19 mouse cellular contexts compared by ENCODE assay signal in genomic region chr9:65190306-65190705, GRCm38 (mm10). TPM values are rescaled to one million over a fixed set of nuclear protein-coding genes. Genes with fewer than 3 reads are reported as not detected.
DNase-seq lines count a peak whose midpoint lies in the region; ATAC-seq and TF ChIP-seq lines count a peak whose summit lies in the region.
"Had no signal": no experiment of that assay in that cellular context is flagged by ENCODE, and none has a peak within 500 bp of the region (broad histone marks: within the 10 kb centered on the region; RNA-seq: fewer than 3 reads in every experiment).

No protein-coding gene starts in this region.

- ATAC-seq in forebrain, embryonic 12.5 days (ENCODE audit: low FRiP score) = no peak
- no peak for ATAC-seq in forebrain, postnatal 0 days
- no peak for ATAC-seq in midbrain, postnatal 0 days (ENCODE audit: low FRiP score)
- ATAC-seq in neural tube, embryonic 13.5 days (ENCODE audit: low read depth) = no peak
- ATAC-seq: forebrain, embryonic 14.5 days; intestine, embryonic 15.5 days had no signal

- no peak overlapping the region for H3K4me2 ChIP-seq in forebrain, embryonic 12.5 days
- no peak overlapping the region for H3K4me2 ChIP-seq in forebrain, postnatal 0 days (ENCODE audit: low read depth)
- H3K4me2 ChIP-seq in midbrain, postnatal 0 days (ENCODE audit: low read depth, low read length, poor library complexity, severe bottlenecking) = no peak overlapping the region
- no peak overlapping the region for H3K4me2 ChIP-seq in neural tube, embryonic 13.5 days
- H3K4me2 ChIP-seq: embryonic facial prominence, embryonic 13.5 days; intestine, embryonic 15.5 days had no signal

- no peak overlapping the region for H3K4me3 ChIP-seq in forebrain, embryonic 12.5 days (replicated peaks)
- no peak overlapping the region for H3K4me3 ChIP-seq in forebrain, postnatal 0 days (ENCODE audit: low read depth, low read length)
- H3K4me3 ChIP-seq in midbrain, embryonic 10.5 days = no peak overlapping the region
- H3K4me3 ChIP-seq in midbrain, postnatal 0 days (ENCODE audit: low read depth, low read length) = no peak overlapping the region
- no peak overlapping the region for H3K4me3 ChIP-seq in neural tube, embryonic 13.5 days
- H3K4me3 ChIP-seq: embryonic facial prominence, embryonic 13.5 days; heart, embryonic 10.5 days; intestine, embryonic 15.5 days had no signal

- peaks cover 10% of the 10 kb centered on the region for H3K36me3 ChIP-seq in forebrain, embryonic 12.5 days (replicated peaks)
- no peaks in the 10 kb centered on the region; the same call in 1 of the 2 replicates for H3K36me3 ChIP-seq in forebrain, postnatal 0 days (ENCODE audit: insufficient read depth)
- peaks cover 25% of the 10 kb centered on the region for H3K36me3 ChIP-seq in midbrain, embryonic 10.5 days
- 0 out of 2 replicates have a peak, but pooled peaks cover 3% of the 10 kb centered on the region for H3K36me3 ChIP-seq in midbrain, postnatal 0 days (ENCODE audit: insufficient read depth, low read length)
- peaks cover 9% of the 10 kb centered on the region for H3K36me3 ChIP-seq in neural tube, embryonic 13.5 days
- H3K36me3 ChIP-seq: embryonic facial prominence, embryonic 13.5 days; intestine, embryonic 15.5 days had no signal

- no peak for TF ChIP-seq CTCF in forebrain, postnatal 0 days (IDR thresholded peaks at IDR 0.05; ENCODE audit: low read depth)
- TF ChIP-seq CTCF in midbrain, postnatal 0 days (IDR thresholded peaks at IDR 0.05) = no peak

- peaks cover 28% of the 10 kb centered on the region for H3K4me1 ChIP-seq in forebrain, embryonic 12.5 days
- H3K4me1 ChIP-seq in forebrain, postnatal 0 days (ENCODE audit: insufficient read depth) = peaks cover 2% of the 10 kb centered on the region; the same call in 1 of the 2 replicates
- H3K4me1 ChIP-seq in midbrain, embryonic 10.5 days = peaks cover 86% of the 10 kb centered on the region
- H3K4me1 ChIP-seq in midbrain, postnatal 0 days (ENCODE audit: insufficient read depth, low read length) = no peaks in the 10 kb centered on the region
- H3K4me1 ChIP-seq in neural tube, embryonic 13.5 days (replicated peaks) = peaks cover 27% of the 10 kb centered on the region

- no peak overlapping the region for H3K9ac ChIP-seq in forebrain, embryonic 12.5 days
- H3K9ac ChIP-seq in forebrain, postnatal 0 days = no peak overlapping the region
- H3K9ac ChIP-seq in midbrain, postnatal 0 days (replicated peaks; ENCODE audit: low read length, poor library complexity, severe bottlenecking) = no peak overlapping the region
- H3K9ac ChIP-seq in neural tube, embryonic 13.5 days = no peak overlapping the region
- H3K9ac ChIP-seq: embryonic facial prominence, embryonic 13.5 days; intestine, embryonic 15.5 days had no signal

- WGBS in forebrain, embryonic 12.5 days = 60% methylated on average over 7 of the region's 7 CpGs
- 57% methylated on average over 7 of the region's 7 CpGs for WGBS in forebrain, postnatal 0 days
- WGBS in midbrain, embryonic 10.5 days = 69% methylated on average over 7 of the region's 7 CpGs
- WGBS in midbrain, postnatal 0 days = 55% methylated on average over 7 of the region's 7 CpGs
- 28% methylated on average over 7 of the region's 7 CpGs for WGBS in neural tube, embryonic 13.5 days

- H3K27me3 ChIP-seq in forebrain, embryonic 12.5 days = no peaks in the 10 kb centered on the region
- no peaks in the 10 kb centered on the region for H3K27me3 ChIP-seq in forebrain, postnatal 0 days (ENCODE audit: insufficient read depth, low read length)
- H3K27me3 ChIP-seq in midbrain, embryonic 10.5 days (ENCODE audit: low read depth, poor library complexity, severe bottlenecking) = no peaks in the 10 kb centered on the region
- no peaks in the 10 kb centered on the region for H3K27me3 ChIP-seq in midbrain, postnatal 0 days (ENCODE audit: insufficient read depth, low read length)
- no peaks in the 10 kb centered on the region for H3K27me3 ChIP-seq in neural tube, embryonic 13.5 days
- H3K27me3 ChIP-seq: embryonic facial prominence, embryonic 13.5 days; intestine, embryonic 15.5 days had no signal

- no peaks in the 10 kb centered on the region for H3K9me3 ChIP-seq in forebrain, embryonic 12.5 days
- no peaks in the 10 kb centered on the region for H3K9me3 ChIP-seq in forebrain, postnatal 0 days (ENCODE audit: low read length)
- H3K9me3 ChIP-seq in midbrain, embryonic 10.5 days (replicated peaks) = no peaks in the 10 kb centered on the region
- H3K9me3 ChIP-seq in midbrain, postnatal 0 days (ENCODE audit: low read length) = no peaks in the 10 kb centered on the region
- H3K9me3 ChIP-seq in neural tube, embryonic 13.5 days = no peaks in the 10 kb centered on the region
- H3K9me3 ChIP-seq: embryonic facial prominence, embryonic 13.5 days; heart, embryonic 10.5 days; intestine, embryonic 15.5 days had no signal

- H3K27ac ChIP-seq in forebrain, embryonic 12.5 days = peak overlapping the region; percentile 42; the same call in 1 of the 2 replicates
- no peak overlapping the region for H3K27ac ChIP-seq in forebrain, postnatal 0 days (ENCODE audit: low read depth, low read length)
- peak overlapping the region; percentile 80 for H3K27ac ChIP-seq in midbrain, embryonic 10.5 days (replicated peaks)
- H3K27ac ChIP-seq in midbrain, postnatal 0 days (ENCODE audit: low read depth, low read length) = no peak overlapping the region
- H3K27ac ChIP-seq in neural tube, embryonic 13.5 days (replicated peaks) = 0 out of 2 replicates have a peak overlapping the region, but pooled peaks have one; percentile 28
- H3K27ac ChIP-seq: embryonic facial prominence, embryonic 13.5 days; heart, embryonic 10.5 days had no signal

- no peak for DNase-seq in forebrain, postnatal 0 days
- DNase-seq in midbrain, embryonic 10.5 days (ENCODE audit: low spot score) = no peak
- no peak for DNase-seq in midbrain, postnatal 0 days (ENCODE audit: low spot score)
- DNase-seq in neural tube, embryonic 10.5 days (ENCODE audit: extremely low spot score, low spot score) = no peak
- DNase-seq in B cell, adult 2 months = no peak
- DNase-seq: adrenal gland, postnatal 10 days; cerebellum, adult 11-12 months; cerebellum, adult 9-10 months; cerebellum, postnatal 25 days; gastrocnemius, postnatal 10 days; heart, adult 18-20 months; heart, postnatal 10 days; heart, postnatal 4 days had no signal

RNA-seq across cellular contexts. Expression of gene Parp16, which starts 4.8 kb away (rescaled TPM):
- 5.7 and 5.9 TPM in 2 replicates for polyA plus RNA-seq in forebrain, embryonic 12.5 days (2016; fragmentation: Nextera tagmentation; extraction: Ambion mirVana)
- 6.1 and 6.3 TPM in 2 replicates for total RNA-seq in forebrain, postnatal 0 days (2014; rRNA removed)
- 4.2 and 6.7 TPM in 2 replicates for polyA plus RNA-seq in forebrain, postnatal 0 days (2015; fragmentation: Nextera tagmentation; extraction: Ambion mirVana)
- 7.2 and 7.9 TPM in 2 replicates for polyA plus RNA-seq in midbrain, embryonic 10.5 days (2016; fragmentation: Nextera tagmentation; extraction: Ambion mirVana)
- total RNA-seq in midbrain, postnatal 0 days (2014; rRNA removed) = 7.5 and 8.0 TPM in 2 replicates
- 7.0 and 7.7 TPM in 2 replicates for polyA plus RNA-seq in midbrain, postnatal 0 days (2015; fragmentation: Nextera tagmentation; extraction: Ambion mirVana)
- polyA plus RNA-seq in neural tube, embryonic 13.5 days (2015; fragmentation: Nextera tagmentation; extraction: Ambion mirVana) = 5.4 and 6.8 TPM in 2 replicates

RNA-seq across cellular contexts. Expression of gene Igdcc3, which starts 49.3 kb away (rescaled TPM):
- 40.0 and 40.8 TPM in 2 replicates for polyA plus RNA-seq in forebrain, embryonic 12.5 days (2016; fragmentation: Nextera tagmentation; extraction: Ambion mirVana)
- total RNA-seq in forebrain, postnatal 0 days (2014; rRNA removed) = 2.7 and 3.0 TPM in 2 replicates
- polyA plus RNA-seq in forebrain, postnatal 0 days (2015; fragmentation: Nextera tagmentation; extraction: Ambion mirVana) = 2.6 and 4.2 TPM in 2 replicates
- 334 and 450 TPM in 2 replicates for polyA plus RNA-seq in midbrain, embryonic 10.5 days (2016; fragmentation: Nextera tagmentation; extraction: Ambion mirVana)
- 5.3 and 7.7 TPM in 2 replicates for total RNA-seq in midbrain, postnatal 0 days (2014; rRNA removed)
- 6.4 and 6.6 TPM in 2 replicates for polyA plus RNA-seq in midbrain, postnatal 0 days (2015; fragmentation: Nextera tagmentation; extraction: Ambion mirVana)
- 12.3 and 12.9 TPM in 2 replicates for polyA plus RNA-seq in neural tube, embryonic 13.5 days (2015; fragmentation: Nextera tagmentation; extraction: Ambion mirVana)

Comparison
In these comparisons a context has a peak if more than half of its experiments do, and no peak if none do; other contexts are left out.
1. H3K27ac ChIP-seq: peak in forebrain, embryonic 12.5 days (single experiment), midbrain, embryonic 10.5 days (single experiment) and neural tube, embryonic 13.5 days (single experiment); none in forebrain, postnatal 0 days (single experiment) and midbrain, postnatal 0 days (single experiment).